Mouse (Mus musculus): ENCODE measurements around the gene Atp6v1f. TPM values are rescaled to one million over a fixed set of nuclear protein-coding genes. Genes with fewer than 3 reads are reported as not detected.

Atp6v1f gene
- polyA plus RNA-seq, 2 experiments: 111 to 139 TPM

- ATAC-seq (ENCODE audit: insufficient read depth): no peak
- no peak overlapping the region for H3K4me3 ChIP-seq (ENCODE audit: insufficient read depth in 1 of 2, low read depth in 2 of 2, low read length in 2 of 2)
These were observed 28.3 kb upstream of the Atp6v1f start for GRCm38 (mm10) chr6:29439251-29439650.

DNA sequence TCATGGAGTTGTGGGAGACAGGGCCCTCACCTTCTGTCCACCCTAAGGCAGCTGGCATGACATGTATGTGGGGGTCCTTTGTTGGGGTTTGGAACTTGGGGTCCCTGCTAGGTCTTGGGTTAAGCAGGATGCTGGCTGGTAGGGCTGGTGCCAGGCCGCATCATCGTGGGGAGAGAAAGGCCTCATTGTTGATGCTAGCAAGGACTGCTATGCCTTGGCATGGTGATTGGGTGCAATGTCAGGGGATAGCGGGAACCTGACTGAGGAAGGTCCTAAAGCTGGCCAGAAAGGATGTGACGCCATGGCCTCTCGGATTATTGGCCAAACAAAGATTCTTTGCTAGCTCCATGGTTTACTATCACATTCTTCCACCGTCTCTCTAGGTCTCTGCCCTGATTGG lies 27.7 kb upstream of the Atp6v1f start:
- Histone ChIP-seq H3K9ac (replicated peaks) (no peak overlapping the region), H3K4me3 (ENCODE audit: insufficient read depth in 1 of 2, low read depth in 2 of 2, low read length in 2 of 2) (no peak overlapping the region), H3K4me2 (ENCODE audit: low read depth) (no peak overlapping the region), H3K27ac (no peak overlapping the region), H3K27me3 (ENCODE audit: control insufficient read depth, insufficient read depth, low read length) (peaks cover 8% of the 10 kb centered on the region), H3K4me1 (replicated peaks; ENCODE audit: control insufficient read depth in 2 of 2, insufficient read depth in 2 of 2, low read length in 1 of 2) (no peaks in the 10 kb centered on the region), H3K36me3 (replicated peaks; ENCODE audit: control insufficient read depth, insufficient read depth, low read depth) (no peaks in the 10 kb centered on the region), H3K9me3 (ENCODE audit: control insufficient read depth, low read length) (no peaks in the 10 kb centered on the region)
- DNase-seq (ENCODE audit: low read depth in 3 of 3, low spot score in 3 of 3) (no peak), ATAC-seq (ENCODE audit: insufficient read depth) (no peak)
- no peak for TF ChIP-seq EP300 (IDR thresholded peaks at IDR 0.05; ENCODE audit: low read depth)
- no peak for TF ChIP-seq CTCF (IDR thresholded peaks at IDR 0.05; ENCODE audit: low read depth)
- 69% methylated on average over 6 of the region's 6 CpGs for whole genome bisulfite sequencing (ENCODE audit: insufficient replicate concordance)

More at GRCm38 (mm10) chr6:29439251-29439650, 28.3 kb upstream of the Atp6v1f start:
- no peaks in the 10 kb centered on the region for H3K36me3 ChIP-seq (replicated peaks; ENCODE audit: control insufficient read depth, insufficient read depth, low read depth)
- TF ChIP-seq CTCF (IDR thresholded peaks at IDR 0.05; ENCODE audit: low read depth) (no peak), EP300 (IDR thresholded peaks at IDR 0.05; ENCODE audit: low read depth) (no peak)
- H3K9ac ChIP-seq (replicated peaks): no peak overlapping the region
- H3K4me1 ChIP-seq (replicated peaks; ENCODE audit: control insufficient read depth in 2 of 2, insufficient read depth in 2 of 2, low read length in 1 of 2): no peaks in the 10 kb centered on the region
- no peaks in the 10 kb centered on the region for H3K9me3 ChIP-seq (ENCODE audit: control insufficient read depth, low read length)
- DNase-seq (ENCODE audit: low read depth in 3 of 3, low spot score in 3 of 3): no peak
- WGBS (ENCODE audit: insufficient replicate concordance): 52% methylated on average over 4 of the region's 4 CpGs
- no peak overlapping the region for H3K27ac ChIP-seq
- no peak overlapping the region for H3K4me2 ChIP-seq (ENCODE audit: low read depth)
- peaks cover 14% of the 10 kb centered on the region for H3K27me3 ChIP-seq (ENCODE audit: control insufficient read depth, insufficient read depth, low read length)

GRCm38 (mm10) chr6:29444773-29445172 lies 22.7 kb upstream of the Atp6v1f start:
- 50% methylated on average over 11 of the region's 11 CpGs for WGBS (ENCODE audit: insufficient replicate concordance)
- Histone ChIP-seq H3K9me3 (ENCODE audit: control insufficient read depth, low read length) (no peaks in the 10 kb centered on the region), H3K9ac (replicated peaks) (no peak overlapping the region), H3K4me3 (ENCODE audit: insufficient read depth in 1 of 2, low read depth in 2 of 2, low read length in 2 of 2) (no peak overlapping the region), H3K36me3 (replicated peaks; ENCODE audit: control insufficient read depth, insufficient read depth, low read depth) (no peaks in the 10 kb centered on the region), H3K27ac (no peak overlapping the region), H3K4me1 (replicated peaks; ENCODE audit: control insufficient read depth in 2 of 2, insufficient read depth in 2 of 2, low read length in 1 of 2) (no peaks in the 10 kb centered on the region), H3K4me2 (ENCODE audit: low read depth) (no peak overlapping the region), H3K27me3 (ENCODE audit: control insufficient read depth, insufficient read depth, low read length) (no peaks in the 10 kb centered on the region)
- DNase-seq (ENCODE audit: low read depth in 3 of 3, low spot score in 3 of 3): no peak
- no peak for ATAC-seq (ENCODE audit: insufficient read depth)
- no peak for TF ChIP-seq EP300 (IDR thresholded peaks at IDR 0.05; ENCODE audit: low read depth)
- peak; percentile 85 for TF ChIP-seq CTCF (IDR thresholded peaks at IDR 0.05; ENCODE audit: low read depth)

GRCm38 (mm10) chr6:29445354-29445753 lies 22.2 kb upstream of the Atp6v1f start:
- Histone ChIP-seq H3K27ac (no peak overlapping the region), H3K27me3 (ENCODE audit: control insufficient read depth, insufficient read depth, low read length) (no peaks in the 10 kb centered on the region), H3K36me3 (replicated peaks; ENCODE audit: control insufficient read depth, insufficient read depth, low read depth) (no peaks in the 10 kb centered on the region), H3K4me3 (ENCODE audit: insufficient read depth in 1 of 2, low read depth in 2 of 2, low read length in 2 of 2) (no peak overlapping the region), H3K9ac (replicated peaks) (no peak overlapping the region), H3K4me1 (replicated peaks; ENCODE audit: control insufficient read depth in 2 of 2, insufficient read depth in 2 of 2, low read length in 1 of 2) (no peaks in the 10 kb centered on the region), H3K9me3 (ENCODE audit: control insufficient read depth, low read length) (no peaks in the 10 kb centered on the region), H3K4me2 (ENCODE audit: low read depth) (no peak overlapping the region)
- no peak for DNase-seq (ENCODE audit: low read depth in 3 of 3, low spot score in 3 of 3)
- ATAC-seq (ENCODE audit: insufficient read depth): no peak
- 69% methylated on average over 7 of the region's 7 CpGs for WGBS (ENCODE audit: insufficient replicate concordance)
- TF ChIP-seq CTCF (IDR thresholded peaks at IDR 0.05; ENCODE audit: low read depth) (no peak), EP300 (IDR thresholded peaks at IDR 0.05; ENCODE audit: low read depth) (no peak)

DNA sequence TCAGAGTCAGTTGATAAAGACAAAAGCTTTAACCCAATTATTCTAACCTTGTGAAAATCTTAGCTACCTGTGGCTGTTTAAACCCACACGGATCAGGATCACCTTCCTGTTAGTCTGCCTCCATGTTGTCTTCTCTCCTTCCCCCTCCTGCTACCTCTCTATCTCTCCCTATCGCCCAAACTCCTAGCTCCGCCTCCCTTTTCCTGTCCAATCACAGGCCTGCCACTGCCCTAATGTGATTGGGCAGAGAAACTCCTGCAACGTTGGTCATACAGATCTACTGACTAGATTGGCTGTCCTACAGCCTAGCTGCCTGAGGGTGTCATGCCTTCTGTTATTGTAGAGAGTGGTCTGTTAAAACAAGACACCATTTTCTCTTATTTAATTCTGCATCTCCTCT lies 17.7 kb upstream of the Atp6v1f start:
- 22% methylated on average over 4 of the region's 4 CpGs for WGBS (ENCODE audit: insufficient replicate concordance)

More for the DNA sequence above, 17.7 kb upstream of the Atp6v1f start:
- Histone ChIP-seq H3K9me3 (ENCODE audit: control insufficient read depth, low read length) (no peaks in the 10 kb centered on the region), H3K36me3 (replicated peaks; ENCODE audit: control insufficient read depth, insufficient read depth, low read depth) (no peaks in the 10 kb centered on the region), H3K4me2 (ENCODE audit: low read depth) (no peak overlapping the region), H3K9ac (replicated peaks) (no peak overlapping the region), H3K4me1 (replicated peaks; ENCODE audit: control insufficient read depth in 2 of 2, insufficient read depth in 2 of 2, low read length in 1 of 2) (no peaks in the 10 kb centered on the region), H3K27me3 (ENCODE audit: control insufficient read depth, insufficient read depth, low read length) (no peaks in the 10 kb centered on the region), H3K27ac (no peak overlapping the region), H3K4me3 (ENCODE audit: insufficient read depth in 1 of 2, low read depth in 2 of 2, low read length in 2 of 2) (no peak overlapping the region)
- DNase-seq (ENCODE audit: low read depth in 3 of 3, low spot score in 3 of 3) (no peak), ATAC-seq (ENCODE audit: insufficient read depth) (no peak)
- TF ChIP-seq CTCF (IDR thresholded peaks at IDR 0.05; ENCODE audit: low read depth) (no peak), EP300 (IDR thresholded peaks at IDR 0.05; ENCODE audit: low read depth) (no peak)
